ENCODE assay signal across 21 mouse cellular contexts in genomic region chr10:10315631-10316030, GRCm38 (mm10).
"Had no signal": no experiment of that assay in that cellular context is flagged by ENCODE, and none has a peak within 500 bp of the region (broad histone marks: within the 10 kb centered on the region; RNA-seq: fewer than 3 reads in every experiment).

No protein-coding gene starts in this region.

- H3K9me3 ChIP-seq: kidney, embryonic 15.5 days; liver, embryonic 13.5 days; midbrain, embryonic 12.5 days; neural tube, embryonic 13.5 days had no signal

- H3K4me1 ChIP-seq: kidney, embryonic 15.5 days; liver, embryonic 13.5 days; neural tube, embryonic 13.5 days had no signal

- H3K9ac ChIP-seq: kidney, embryonic 15.5 days; liver, embryonic 13.5 days; midbrain, embryonic 12.5 days; neural tube, embryonic 13.5 days had no signal

- H3K27ac ChIP-seq: kidney, embryonic 15.5 days; layer of hippocampus, adult 2 months; left cerebral cortex, adult 2 months; liver, embryonic 13.5 days; macrophage; midbrain, embryonic 12.5 days; neural tube, embryonic 13.5 days had no signal

- H3K4me3 ChIP-seq: kidney, embryonic 15.5 days; layer of hippocampus, adult 2 months; left cerebral cortex, adult 2 months; liver, embryonic 13.5 days; midbrain, embryonic 12.5 days; myocyte; neural tube, embryonic 13.5 days had no signal

- H3K27me3 ChIP-seq: liver, embryonic 13.5 days; midbrain, embryonic 12.5 days; neural tube, embryonic 13.5 days had no signal

- H3K36me3 ChIP-seq: kidney, embryonic 15.5 days; liver, embryonic 13.5 days; midbrain, embryonic 12.5 days; neural tube, embryonic 13.5 days had no signal

- ATAC-seq: intestine, embryonic 16.5 days; midbrain, embryonic 16.5 days had no signal

- H3K4me2 ChIP-seq: kidney, embryonic 15.5 days; liver, embryonic 13.5 days; midbrain, embryonic 12.5 days; neural tube, embryonic 13.5 days had no signal

- DNase-seq: kidney, adult 18-20 months; kidney, postnatal 10 days; layer of hippocampus, adult 9-11 months; layer of hippocampus, postnatal 36 days; liver, embryonic 13.5 days; lung, adult 2 months; lung, postnatal 14 days; retina, postnatal 1 day; right cerebral cortex, postnatal 25 days; spleen, adult 18-20 months; thymus, adult 18-20 months; thymus, postnatal 36 days had no signal
